Comparison of ENCODE assay signal across 8 mouse cellular contexts in genomic region chr3:51378665-51378946, GRCm38 (mm10). TPM values are rescaled to one million over a fixed set of nuclear protein-coding genes. Genes with fewer than 3 reads are reported as not detected.
DNase-seq lines count a peak whose midpoint lies in the region; ATAC-seq and TF ChIP-seq lines count a peak whose summit lies in the region.

No protein-coding gene starts in this region.

- no peak overlapping the region; the same call in 1 of the 2 replicates for H3K27ac ChIP-seq in gastrocnemius, adult 2 months
- H3K27ac ChIP-seq in midbrain, embryonic 10.5 days (replicated peaks) = peak overlapping the region; percentile 39; the same call in 1 of the 2 replicates
- no peak overlapping the region for H3K27ac ChIP-seq in midbrain, embryonic 16.5 days (ENCODE audit: low read length)
- H3K27ac ChIP-seq in limb, embryonic 14.5 days (replicated peaks; ENCODE audit: low read depth, low read length) = no peak overlapping the region
- no peak overlapping the region for H3K27ac ChIP-seq in stomach, embryonic 15.5 days

- no peak for TF ChIP-seq POLR2A in limb, embryonic 14.5 days (IDR thresholded peaks at IDR 0.05; ENCODE audit: borderline replicate concordance, extremely low read depth, insufficient read depth, insufficient read length)

- no peak for TF ChIP-seq CTCF in gastrocnemius, adult 2 months (IDR thresholded peaks at IDR 0.05)

- no peak for ATAC-seq in midbrain, embryonic 16.5 days
- no peak for ATAC-seq in limb, embryonic 14.5 days (ENCODE audit: low FRiP score, low read depth)
- ATAC-seq in stomach, embryonic 15.5 days (ENCODE audit: insufficient read depth, low FRiP score, low read depth) = no peak
- ATAC-seq in inflammation-experienced regulatory T-cells, adult 6 months = no peak

- H3K9ac ChIP-seq in midbrain, embryonic 16.5 days (ENCODE audit: low read depth, low read length) = no peak overlapping the region
- H3K9ac ChIP-seq in limb, embryonic 14.5 days (ENCODE audit: low read depth, low read length, severe bottlenecking) = 0 out of 2 replicates have a peak overlapping the region, but pooled peaks have one; percentile 44
- H3K9ac ChIP-seq in stomach, embryonic 15.5 days = no peak overlapping the region

- no peaks in the 10 kb centered on the region for H3K36me3 ChIP-seq in midbrain, embryonic 10.5 days
- H3K36me3 ChIP-seq in midbrain, embryonic 16.5 days (ENCODE audit: control insufficient read depth, insufficient read depth, low read length) = no peaks in the 10 kb centered on the region
- no peaks in the 10 kb centered on the region for H3K36me3 ChIP-seq in limb, embryonic 14.5 days (ENCODE audit: control insufficient read depth, insufficient read depth, low read length)
- no peaks in the 10 kb centered on the region for H3K36me3 ChIP-seq in stomach, embryonic 15.5 days

- no peaks in the 10 kb centered on the region for H3K27me3 ChIP-seq in midbrain, embryonic 10.5 days (ENCODE audit: low read depth, poor library complexity, severe bottlenecking)
- H3K27me3 ChIP-seq in midbrain, embryonic 16.5 days (ENCODE audit: control insufficient read depth, insufficient read depth, low read depth, low read length) = no peaks in the 10 kb centered on the region
- H3K27me3 ChIP-seq in limb, embryonic 14.5 days (ENCODE audit: control insufficient read depth, insufficient read depth, low read length) = no peaks in the 10 kb centered on the region
- H3K27me3 ChIP-seq in stomach, embryonic 15.5 days (replicated peaks) = no peaks in the 10 kb centered on the region

- H3K4me3 ChIP-seq in gastrocnemius, adult 2 months = peak overlapping the region; percentile 67
- peak overlapping the region; percentile 31 for H3K4me3 ChIP-seq in midbrain, embryonic 10.5 days
- H3K4me3 ChIP-seq in midbrain, embryonic 16.5 days (ENCODE audit: low read depth, low read length) = no peak overlapping the region
- peak overlapping the region; percentile 34 for H3K4me3 ChIP-seq in limb, embryonic 14.5 days (replicated peaks; ENCODE audit: low read length)
- peak overlapping the region; percentile 34 for H3K4me3 ChIP-seq in stomach, embryonic 15.5 days (replicated peaks)

- H3K9me3 ChIP-seq in midbrain, embryonic 10.5 days (replicated peaks) = no peaks in the 10 kb centered on the region
- no peaks in the 10 kb centered on the region for H3K9me3 ChIP-seq in midbrain, embryonic 16.5 days (replicated peaks; ENCODE audit: control insufficient read depth, low read length, poor library complexity, severe bottlenecking)
- H3K9me3 ChIP-seq in limb, embryonic 14.5 days (ENCODE audit: control insufficient read depth, low read length) = no peaks in the 10 kb centered on the region
- no peaks in the 10 kb centered on the region for H3K9me3 ChIP-seq in stomach, embryonic 15.5 days

- DNase-seq in gastrocnemius, adult 2 months = no peak
- no peak for DNase-seq in gastrocnemius, postnatal 25 days
- no peak for DNase-seq in midbrain, embryonic 10.5 days (ENCODE audit: low spot score)
- no peak for DNase-seq in limb, embryonic 14.5 days (ENCODE audit: low spot score)
- no peak for DNase-seq in left cerebral cortex, adult 18-20 months (ENCODE audit: low spot score in 2 of 2)

- intact Hi-C loops in gastrocnemius, adult 2 months (cut with DNase I) = no loop called here

- peaks cover 16% of the 10 kb centered on the region for H3K4me1 ChIP-seq in midbrain, embryonic 10.5 days
- no peaks in the 10 kb centered on the region; the same call in 1 of the 2 replicates for H3K4me1 ChIP-seq in midbrain, embryonic 16.5 days (ENCODE audit: control insufficient read depth, insufficient read depth, low read length)
- peaks cover 7% of the 10 kb centered on the region; the same call in 1 of the 2 replicates for H3K4me1 ChIP-seq in limb, embryonic 14.5 days (ENCODE audit: control insufficient read depth, insufficient read depth, low read length)
- 0 out of 2 replicates have a peak, but pooled peaks cover 7% of the 10 kb centered on the region for H3K4me1 ChIP-seq in stomach, embryonic 15.5 days

- H3K4me2 ChIP-seq in midbrain, embryonic 16.5 days (ENCODE audit: low read length) = no peak overlapping the region; the same call in 1 of the 2 replicates
- peak overlapping the region; percentile 44 for H3K4me2 ChIP-seq in limb, embryonic 14.5 days (replicated peaks; ENCODE audit: low read depth, low read length, severe bottlenecking)
- peak overlapping the region; percentile 48 for H3K4me2 ChIP-seq in stomach, embryonic 15.5 days

- WGBS in midbrain, embryonic 10.5 days = 85% methylated on average over 3 of the region's 3 CpGs
- WGBS in midbrain, embryonic 16.5 days = 90% methylated on average over 3 of the region's 3 CpGs
- WGBS in limb, embryonic 14.5 days = 74% methylated on average over 3 of the region's 3 CpGs
- 78% methylated on average over 3 of the region's 3 CpGs for WGBS in stomach, embryonic 15.5 days

RNA-seq across cellular contexts. Expression of gene Mgarp, which starts 17.9 kb away (rescaled TPM):
- total RNA-seq in gastrocnemius, adult 2 months (2021) = not detected
- not detected for total RNA-seq in gastrocnemius, postnatal 25 days (2021)
- polyA plus RNA-seq in midbrain, embryonic 10.5 days (2016; fragmentation: Nextera tagmentation; extraction: Ambion mirVana) = 35.9 and 39.2 TPM in 2 replicates
- 0.39 and 0.82 TPM in 2 replicates for polyA plus RNA-seq in midbrain, embryonic 16.5 days (2015; fragmentation: Nextera tagmentation; extraction: Ambion mirVana)
- polyA plus RNA-seq in limb, embryonic 14.5 days (2012; rRNA removed) = 3.1 TPM in 2 replicates
- polyA plus RNA-seq in limb, embryonic 14.5 days (2014; fragmentation: Nextera tagmentation; extraction: Ambion mirVana) = 4.0 and 4.9 TPM in 2 replicates
- polyA plus RNA-seq in stomach, embryonic 15.5 days (2015; fragmentation: Nextera tagmentation; extraction: Ambion mirVana) = 3.8 and 4.0 TPM in 2 replicates
- polyA plus RNA-seq in inflammation-experienced regulatory T-cells, adult 6 months (2017; shearing (Covaris generic)) = 1 to 10 TPM in 1 of 3 experiments, under 1 TPM in 1, not detected in 1; 0.78 to 1.2 TPM
- not detected for total RNA-seq in left cerebral cortex, adult 18-20 months (2021)

RNA-seq across cellular contexts. Expression of gene Ndufc1, which starts 30.2 kb away (rescaled TPM):
- total RNA-seq in gastrocnemius, adult 2 months (2021) = 1,000 to 10,000 TPM; 1,007 to 1,209 TPM
- 1,000 to 10,000 TPM; 1,156 to 1,193 TPM for total RNA-seq in gastrocnemius, postnatal 25 days (2021)
- 688 and 718 TPM in 2 replicates for polyA plus RNA-seq in midbrain, embryonic 10.5 days (2016; fragmentation: Nextera tagmentation; extraction: Ambion mirVana)
- 680 and 706 TPM in 2 replicates for polyA plus RNA-seq in midbrain, embryonic 16.5 days (2015; fragmentation: Nextera tagmentation; extraction: Ambion mirVana)
- 249 and 276 TPM in 2 replicates for polyA plus RNA-seq in limb, embryonic 14.5 days (2012; rRNA removed)
- 624 and 640 TPM in 2 replicates for polyA plus RNA-seq in limb, embryonic 14.5 days (2014; fragmentation: Nextera tagmentation; extraction: Ambion mirVana)
- 709 and 792 TPM in 2 replicates for polyA plus RNA-seq in stomach, embryonic 15.5 days (2015; fragmentation: Nextera tagmentation; extraction: Ambion mirVana)
- 100 to 1,000 TPM; 222 to 324 (median 265) TPM for polyA plus RNA-seq in inflammation-experienced regulatory T-cells, adult 6 months (2017; shearing (Covaris generic))
- 100 to 1,000 TPM; 283 to 337 TPM for total RNA-seq in left cerebral cortex, adult 18-20 months (2021)

RNA-seq across cellular contexts. Expression of gene Naa15, which starts 36.3 kb away (rescaled TPM):
- 10 to 100 TPM; 44.5 to 50.0 TPM for total RNA-seq in gastrocnemius, adult 2 months (2021)
- 10 to 100 TPM; 39.6 to 48.4 TPM for total RNA-seq in gastrocnemius, postnatal 25 days (2021)
- 58.8 and 63.4 TPM in 2 replicates for polyA plus RNA-seq in midbrain, embryonic 10.5 days (2016; fragmentation: Nextera tagmentation; extraction: Ambion mirVana)
- polyA plus RNA-seq in midbrain, embryonic 16.5 days (2015; fragmentation: Nextera tagmentation; extraction: Ambion mirVana) = 38.2 and 41.3 TPM in 2 replicates
- polyA plus RNA-seq in limb, embryonic 14.5 days (2012; rRNA removed) = 22.4 and 26.9 TPM in 2 replicates
- polyA plus RNA-seq in limb, embryonic 14.5 days (2014; fragmentation: Nextera tagmentation; extraction: Ambion mirVana) = 37.4 and 37.8 TPM in 2 replicates
- 43.8 and 49.9 TPM in 2 replicates for polyA plus RNA-seq in stomach, embryonic 15.5 days (2015; fragmentation: Nextera tagmentation; extraction: Ambion mirVana)
- polyA plus RNA-seq in inflammation-experienced regulatory T-cells, adult 6 months (2017; shearing (Covaris generic)) = 10 to 100 TPM; 24.0 to 37.7 (median 30.3) TPM
- 10 to 100 TPM; 41.6 to 51.3 TPM for total RNA-seq in left cerebral cortex, adult 18-20 months (2021)

RNA-seq across cellular contexts. Expression of gene Elf2, which starts 38.1 kb away (rescaled TPM):
- total RNA-seq in gastrocnemius, adult 2 months (2021) = 10 to 100 TPM; 50.7 to 53.2 TPM
- 10 to 100 TPM; 44.3 to 46.1 TPM for total RNA-seq in gastrocnemius, postnatal 25 days (2021)
- polyA plus RNA-seq in midbrain, embryonic 10.5 days (2016; fragmentation: Nextera tagmentation; extraction: Ambion mirVana) = 37.9 and 40.5 TPM in 2 replicates
- polyA plus RNA-seq in midbrain, embryonic 16.5 days (2015; fragmentation: Nextera tagmentation; extraction: Ambion mirVana) = 27.1 and 27.7 TPM in 2 replicates
- 60.8 and 61.4 TPM in 2 replicates for polyA plus RNA-seq in limb, embryonic 14.5 days (2012; rRNA removed)
- polyA plus RNA-seq in limb, embryonic 14.5 days (2014; fragmentation: Nextera tagmentation; extraction: Ambion mirVana) = 59.3 and 64.0 TPM in 2 replicates
- polyA plus RNA-seq in stomach, embryonic 15.5 days (2015; fragmentation: Nextera tagmentation; extraction: Ambion mirVana) = 62.5 and 63.7 TPM in 2 replicates
- polyA plus RNA-seq in inflammation-experienced regulatory T-cells, adult 6 months (2017; shearing (Covaris generic)) = 10 to 100 TPM; 51.8 to 74.2 (median 57.7) TPM
- 10 to 100 TPM; 58.3 to 60.2 TPM for total RNA-seq in left cerebral cortex, adult 18-20 months (2021)
